Mouse (Mus musculus) C2C12 (cell line): ENCODE results near the gene Rnaset2b. TPM values are rescaled to one million over a fixed set of nuclear protein-coding genes. Genes with fewer than 3 reads are reported as not detected.
"Not testable (repeated sequence)": the region's sequence is repeated elsewhere in the genome, so short reads cannot be mapped to it uniquely, and the experiment has no call there.

Experiments
- H3K27me3 ChIP-seq: one replicate; pipeline ENCODE4 v1.6.1; 2011; ENCODE audit not compliant: control insufficient read depth, insufficient read depth, insufficient read length
- H3K36me3 ChIP-seq: one replicate; pipeline ENCODE4 v1.6.1; 2011; ENCODE audit not compliant: control insufficient read depth, insufficient read depth
- H3K4me3 ChIP-seq: one replicate; pipeline ENCODE4 v1.5.1; 2011; ENCODE audit warnings: mild to moderate bottlenecking, control low read depth; ENCODE audit not compliant: poor library complexity, insufficient read depth, severe bottlenecking
- H3K79me2 ChIP-seq: one replicate; pipeline ENCODE4 v1.6.1; 2011; ENCODE audit not compliant: control insufficient read depth, insufficient read depth
- H3K79me3 ChIP-seq: one replicate; pipeline ENCODE4 v1.6.1; 2011; ENCODE audit warnings: low read depth, control low read depth
- H3ac ChIP-seq: one replicate; pipeline ENCODE3; 2011; ENCODE audit warnings: low read depth; ENCODE audit not compliant: control insufficient read depth, insufficient read length
- polyA plus RNA-seq: library from polyadenylated mRNA; unstranded; fragments of >200 nt; fragmentation: generic; extraction: Trizol; gene quantifications from one replicate; pipeline ENCODE4 v1.2.1, GENCODE M21; 2012; ENCODE audit warnings: missing spikeins

Gene Rnaset2b
- polyA plus RNA-seq, 1 experiment = 81.9 TPM

- H3K79me3 ChIP-seq, H3K36me3 ChIP-seq, H3K27me3 ChIP-seq, H3K79me2 ChIP-seq, H3K4me3 ChIP-seq, H3ac ChIP-seq: not testable (repeated sequence)
Observed at GRCm38 (mm10) chr17:7014190-7014589, 43.8 kb downstream of the Rnaset2b start.

GRCm38 (mm10) chr17:7025257-7025656 is 54.8 kb downstream of the Rnaset2b start, which contains the start of gene Gm1604a:
Gene Gm1604a, plus strand, starts transcription at chr17:7025568.
- H3ac ChIP-seq, H3K36me3 ChIP-seq, H3K4me3 ChIP-seq, H3K79me3 ChIP-seq, H3K79me2 ChIP-seq, H3K27me3 ChIP-seq: not testable (repeated sequence)

GRCm38 (mm10) chr17:7025764-7026346 is 55.4 kb downstream of the Rnaset2b start:
- H3K4me3 ChIP-seq, H3K27me3 ChIP-seq, H3K79me3 ChIP-seq, H3K36me3 ChIP-seq, H3ac ChIP-seq, H3K79me2 ChIP-seq: not testable (repeated sequence)

- not testable (repeated sequence) for H3K79me3 ChIP-seq, H3ac ChIP-seq, H3K27me3 ChIP-seq
Observed at GRCm38 (mm10) chr17:7030204-7030603, 59.8 kb downstream of the Rnaset2b start.

GRCm38 (mm10) chr17:7030622-7031174 is 60.3 kb downstream of the Rnaset2b start:
- H3ac ChIP-seq, H3K79me2 ChIP-seq: not testable (repeated sequence)

More at GRCm38 (mm10) chr17:7030204-7030603, 59.8 kb downstream of the Rnaset2b start:
- not testable (repeated sequence) for H3K79me2 ChIP-seq, H3K36me3 ChIP-seq, H3K4me3 ChIP-seq

GRCm38 (mm10) chr17:7033192-7034166 is 63.0 kb downstream of the Rnaset2b start:
- not testable (repeated sequence) for H3K79me2 ChIP-seq, H3K36me3 ChIP-seq, H3K79me3 ChIP-seq, H3K27me3 ChIP-seq, H3K4me3 ChIP-seq, H3ac ChIP-seq

More at GRCm38 (mm10) chr17:7030622-7031174, 60.3 kb downstream of the Rnaset2b start:
- H3K27me3 ChIP-seq, H3K4me3 ChIP-seq, H3K36me3 ChIP-seq, H3K79me3 ChIP-seq: not testable (repeated sequence)

Other genes starting within 250 kb of the Rnaset2b start
- 78.7 TPM for gene Ezr, start 187.8 kb upstream of the Rnaset2b start, polyA plus RNA-seq
- 11.5 TPM for gene Rsph3b, start 22.0 kb upstream of the Rnaset2b start, polyA plus RNA-seq
- 6.4 TPM for gene Tagap1, start 9.5 kb upstream of the Rnaset2b start, polyA plus RNA-seq
- not detected for gene Gm49721, start 8.3 kb downstream of the Rnaset2b start, polyA plus RNA-seq
- not detected for gene Gm1604a, start 54.9 kb downstream of the Rnaset2b start, polyA plus RNA-seq
- 28.2 TPM for gene Rps6ka2, start 199.5 kb downstream of the Rnaset2b start, polyA plus RNA-seq